Mouse (Mus musculus) liver, embryonic 14.5 days (tissue): ENCODE results near the gene Vstm4.

Source experiments
- CTCF ChIP-seq: IDR thresholded peaks from 2 replicates; pipeline ENCODE4 v1.5.1; 2016; ENCODE audit warnings: antibody characterized with exemption, low read depth, control low read depth
- EP300 ChIP-seq: IDR thresholded peaks from 2 replicates; pipeline ENCODE4 v1.6.1; 2016; ENCODE audit warnings: antibody characterized with exemption, low read depth

- TF ChIP-seq CTCF (no peak), EP300 (no peak)
Measured at GRCm38 (mm10) chr14:32894341-32894853, 37.8 kb downstream of the Vstm4 start.
